Mouse (Mus musculus) spleen, postnatal 36 days (tissue): ENCODE measurements around the gene Fat4.

ENCODE experiments used
- DNase-seq, 2 experiments: peaks; one replicate each; pipeline ENCODE4 v3.0.0; 2022; ENCODE audit warnings: low spot score in 2 of 2, mixed read lengths in 1 of 2

The Fat4 gene

DNA sequence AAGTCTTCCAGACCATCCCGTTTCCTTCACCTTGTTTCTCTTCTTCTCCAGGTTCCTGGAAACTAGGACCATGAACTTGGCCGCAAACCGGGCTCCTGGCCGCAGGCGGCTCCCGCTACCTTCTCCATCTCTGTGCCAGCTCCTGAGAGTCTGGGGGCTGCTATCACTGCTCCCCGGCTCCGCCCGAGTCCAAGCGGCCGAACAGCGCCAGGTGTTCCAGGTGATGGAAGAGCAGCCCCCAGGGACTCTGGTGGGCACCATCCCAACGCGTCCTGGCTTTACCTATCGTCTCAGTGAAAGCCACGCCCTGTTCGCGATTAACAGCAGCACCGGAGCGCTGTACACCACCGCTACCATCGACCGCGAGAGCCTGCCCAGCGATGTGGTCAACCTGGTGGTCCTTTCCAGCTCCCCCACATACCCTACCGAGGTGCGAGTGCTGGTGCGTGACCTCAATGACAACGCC lies at the start of gene Fat4:
Fat4 (plus strand) TSS at position 51 of the 466 bp plus-strand sequence.
- DNase-seq: no peak

DNA sequence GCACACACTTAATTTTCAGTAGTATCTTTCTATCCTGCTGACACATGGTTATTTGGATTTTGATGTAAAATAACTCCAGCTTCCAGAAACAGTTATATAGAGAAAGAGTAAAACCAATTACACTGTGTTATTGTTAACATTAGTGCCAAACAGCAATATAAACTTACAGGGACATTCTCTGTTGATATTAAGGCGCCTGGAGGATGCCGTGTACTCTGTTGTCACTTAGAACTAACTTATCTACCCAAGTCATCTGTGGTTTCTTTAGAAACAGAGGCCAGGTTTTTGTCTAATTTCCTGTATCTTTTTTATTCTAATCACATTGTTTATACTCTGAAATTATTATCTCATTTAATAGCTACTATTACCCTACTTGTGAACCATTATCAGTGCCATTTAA lies 47.3 kb upstream of the Fat4 start:
- no peak for DNase-seq

GRCm38 (mm10) chr3:38843000-38843538 lies 43.7 kb upstream of the Fat4 start:
- DNase-seq: no peak

GRCm38 (mm10) chr3:38846602-38847382 lies 39.9 kb upstream of the Fat4 start:
- no peak for DNase-seq

- DNase-seq: no peak
Observed at GRCm38 (mm10) chr3:38849077-38849476, 37.7 kb upstream of the Fat4 start.

- peak in 1 of 2 experiments; percentile 2 for DNase-seq
Observed at GRCm38 (mm10) chr3:38849536-38849935, 37.2 kb upstream of the Fat4 start.

- no peak for DNase-seq
Observed at GRCm38 (mm10) chr3:38853650-38854049, 33.1 kb upstream of the Fat4 start.

DNA sequence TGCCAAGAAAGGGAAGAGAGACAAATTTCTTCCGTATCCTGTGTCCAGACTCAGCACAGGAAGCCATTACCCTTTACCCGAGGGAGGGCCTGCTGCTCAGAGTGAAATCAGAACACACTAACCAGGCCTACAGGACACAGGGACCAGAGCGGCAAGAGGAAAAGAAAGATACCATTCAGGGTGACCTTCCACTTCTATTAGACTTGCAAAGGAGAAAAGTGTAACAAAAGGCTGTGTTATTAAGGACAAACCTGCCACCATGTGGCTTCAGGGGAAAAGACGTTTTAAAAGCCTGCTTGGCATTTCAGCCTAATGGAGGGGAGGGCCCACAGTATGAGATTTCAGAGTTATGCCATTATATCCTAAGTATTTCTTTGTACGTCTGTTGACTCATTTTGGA lies 26.1 kb upstream of the Fat4 start:
- no peak for DNase-seq

GRCm38 (mm10) chr3:38871291-38871690 lies 15.4 kb upstream of the Fat4 start:
- no peak for DNase-seq

GRCm38 (mm10) chr3:38875872-38876271 lies 10.9 kb upstream of the Fat4 start:
- no peak for DNase-seq

DNA sequence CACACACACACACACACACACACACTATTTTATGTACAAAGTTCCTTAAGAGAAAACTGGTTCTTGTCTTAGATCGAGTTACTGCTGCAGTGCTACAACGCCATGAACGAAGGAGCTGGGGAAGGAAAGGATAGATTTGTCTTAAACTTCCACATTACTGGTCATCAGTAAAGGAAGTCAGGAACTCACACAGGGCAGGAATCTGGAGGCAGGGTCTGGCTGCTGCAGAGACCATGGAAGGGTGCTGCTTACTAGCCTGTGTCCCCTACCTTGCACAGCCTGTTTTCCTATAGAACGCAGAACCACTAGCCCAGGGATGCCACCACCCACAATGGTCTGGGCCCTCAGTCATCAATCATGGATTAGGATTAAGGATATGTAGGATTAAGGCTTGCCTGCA lies 10.0 kb upstream of the Fat4 start:
- no peak for DNase-seq

GRCm38 (mm10) chr3:38882778-38883177 lies 4.0 kb upstream of the Fat4 start:
- no peak for DNase-seq

DNA sequence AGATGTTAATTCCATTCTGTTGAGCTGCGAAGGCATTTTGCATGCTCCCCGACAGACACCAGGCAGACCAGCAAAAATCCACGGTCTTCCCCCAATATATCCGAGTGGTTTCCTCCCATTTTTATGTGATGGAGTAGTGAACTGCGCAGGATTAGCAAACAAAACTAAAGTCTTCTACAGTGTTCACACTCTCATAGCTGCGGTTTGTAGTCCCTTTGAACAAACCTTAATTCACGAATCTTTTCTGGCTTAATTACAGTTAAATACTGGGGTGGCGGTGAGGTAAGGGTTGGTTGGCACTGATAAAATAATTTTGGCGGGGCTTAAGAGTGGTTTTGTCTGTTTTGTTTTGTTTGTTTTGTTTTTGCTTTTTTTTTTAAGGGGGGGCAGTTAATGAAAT lies 3.1 kb upstream of the Fat4 start:
- no peak for DNase-seq

DNA sequence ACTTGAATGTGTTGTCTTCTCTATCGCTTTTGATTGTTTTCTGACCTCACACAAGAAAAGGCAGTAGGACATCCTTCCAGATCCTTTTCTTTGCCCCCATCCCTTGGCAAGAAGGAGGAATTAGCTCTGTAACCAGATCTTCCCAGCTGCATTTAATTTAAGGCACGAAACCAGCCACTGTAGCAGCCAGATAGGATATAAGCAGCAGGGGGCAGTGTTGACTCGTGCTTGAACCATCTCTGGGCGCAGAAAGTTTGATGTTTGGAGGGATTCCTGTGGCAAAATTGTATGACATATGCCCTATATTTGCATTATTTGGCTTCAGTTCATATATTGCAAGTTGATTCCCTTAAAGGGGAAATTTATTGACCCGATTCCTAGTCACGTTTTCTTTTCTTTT lies 2.5 kb upstream of the Fat4 start:
- DNase-seq: peak in 1 of 2 experiments; percentile 17

GRCm38 (mm10) chr3:38884919-38885418 lies 1.8 kb upstream of the Fat4 start:
- DNase-seq: no peak

GRCm38 (mm10) chr3:38885481-38886001 lies 1.2 kb upstream of the Fat4 start:
- peak; percentile 17 to 25 for DNase-seq

DNA sequence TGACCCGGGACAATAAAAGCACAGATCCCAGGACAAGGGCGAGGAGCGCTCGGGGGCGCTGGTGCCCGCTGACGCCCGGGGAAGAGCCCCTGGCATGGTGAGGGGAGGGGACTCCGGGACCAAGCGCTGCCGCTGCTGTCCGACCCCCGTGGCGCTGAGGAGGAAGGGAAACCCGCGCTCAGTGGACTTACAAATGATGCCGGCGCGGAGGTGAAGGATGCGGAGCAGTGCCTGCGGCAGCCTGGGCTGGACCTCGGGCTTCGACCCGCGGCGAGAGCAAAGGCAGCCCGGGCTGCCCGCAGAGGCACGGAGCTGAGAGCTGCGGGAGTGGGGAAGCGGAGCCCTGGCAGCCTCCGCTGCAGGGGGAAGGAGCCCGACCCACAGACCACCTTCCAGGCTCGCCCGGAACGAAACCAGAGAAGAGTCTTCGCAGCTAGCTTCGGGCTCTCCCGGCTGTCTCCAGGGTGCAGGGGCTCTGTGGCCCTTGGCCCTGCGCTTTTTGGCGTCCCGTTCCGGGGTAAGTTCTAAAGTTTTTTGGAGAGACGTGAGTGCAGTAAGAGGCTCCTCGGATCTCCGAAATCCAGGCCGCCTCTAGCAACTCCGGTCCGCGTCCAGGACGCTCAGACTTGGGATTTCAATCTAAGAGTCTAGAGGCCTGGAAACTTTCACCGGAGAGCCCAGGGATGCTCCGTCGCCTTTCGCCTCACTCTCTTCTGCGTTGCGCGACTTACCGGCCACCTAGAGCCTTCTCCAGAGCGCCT lies 499 bp upstream of the Fat4 start:
- DNase-seq: no peak

GRCm38 (mm10) chr3:38887381-38887991 lies 746 bp downstream of the Fat4 start:
- no peak for DNase-seq

- no peak for DNase-seq
Observed at GRCm38 (mm10) chr3:38888111-38888510, 1.4 kb downstream of the Fat4 start.

DNA sequence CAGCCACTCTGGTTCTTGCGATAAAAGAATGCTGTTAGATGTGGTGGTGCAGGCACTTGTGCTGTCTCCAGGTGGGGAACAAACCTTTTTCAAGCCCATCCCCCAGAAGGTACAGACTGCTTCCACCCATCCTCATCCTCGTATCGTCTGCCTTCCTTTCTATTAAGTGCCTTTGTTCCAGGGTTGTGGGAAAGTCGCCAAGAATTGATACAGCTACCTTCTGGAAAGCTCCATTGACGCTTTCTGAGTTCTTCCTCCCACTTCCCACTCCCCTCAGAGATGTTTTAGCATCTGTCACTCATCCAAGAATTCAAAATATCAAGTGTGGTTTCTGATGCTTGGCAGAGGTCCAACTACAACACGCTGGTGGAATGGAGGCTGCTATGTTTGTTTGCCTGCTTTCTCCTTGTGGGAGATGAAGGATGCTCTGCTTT lies 6.1 kb downstream of the Fat4 start:
- no peak for DNase-seq

- DNase-seq: no peak
Observed at GRCm38 (mm10) chr3:38900839-38901238, 14.1 kb downstream of the Fat4 start.

DNA sequence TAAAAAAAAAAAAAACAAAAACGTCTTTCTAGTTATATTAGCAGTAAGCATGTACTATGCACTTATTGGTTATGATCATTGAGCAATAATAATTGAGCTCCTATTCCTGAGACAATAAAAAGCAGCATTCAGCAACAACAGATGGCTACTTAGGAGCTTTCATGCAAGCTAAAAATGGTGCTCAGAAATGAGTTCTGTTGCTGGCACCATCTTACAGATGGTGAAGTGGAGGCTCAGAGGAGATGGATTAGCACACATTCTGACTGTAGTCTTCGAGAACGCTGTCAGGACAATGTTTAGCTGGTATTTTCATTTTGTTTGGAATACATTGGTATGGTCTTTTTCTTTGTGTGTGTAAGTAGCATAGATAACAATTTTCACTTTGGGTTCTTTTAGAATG lies 20.1 kb downstream of the Fat4 start:
- no peak for DNase-seq
